Mouse (Mus musculus): Measurements from ENCODE around the gene Gm9507. TPM values are rescaled to one million over a fixed set of nuclear protein-coding genes. Genes with fewer than 3 reads are reported as not detected.

Gene Gm9507
- not detected in 2 replicates for polyA plus RNA-seq (2015; fragmentation: Nextera tagmentation; extraction: Ambion mirVana)

DNA sequence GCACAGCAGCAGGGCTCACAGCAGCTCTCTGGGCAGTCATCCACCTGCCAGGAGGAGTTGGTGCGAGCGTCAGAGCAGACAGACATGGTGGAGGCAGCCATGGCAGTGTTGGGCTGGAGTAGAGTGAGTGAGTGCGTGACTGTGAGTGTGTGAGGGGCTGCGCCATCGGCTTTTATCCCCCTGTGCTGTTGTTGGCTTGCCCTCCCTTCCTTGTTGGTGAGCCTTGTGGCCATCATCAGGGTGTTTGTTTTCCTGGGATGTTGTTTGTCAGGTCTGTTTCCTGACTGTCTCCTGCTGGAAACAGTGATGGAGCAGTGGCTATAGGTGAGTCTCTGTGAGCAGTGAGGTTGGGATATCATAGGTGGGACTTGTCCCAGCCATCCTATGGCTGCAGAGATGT lies at the start of gene Gm9507:
Gm9507 (minus strand) TSS at position 101 of the 400 bp plus-strand sequence.
- WGBS = 68% methylated on average over 5 of the region's 5 CpGs
- ATAC-seq (replicated peaks; ENCODE audit: low FRiP score) = no peak
- H3K36me3 ChIP-seq = no peaks in the 10 kb centered on the region
- no peak within 1 kb of the TSS for H3K4me3 ChIP-seq (replicated peaks)
- H3K4me1 ChIP-seq = no peaks in the 10 kb centered on the region
- no peak within 1 kb of the TSS for H3K9ac ChIP-seq
- no peaks in the 10 kb centered on the region for H3K9me3 ChIP-seq (replicated peaks)
- H3K27ac ChIP-seq = no peak within 1 kb of the TSS
- H3K27me3 ChIP-seq = no peaks in the 10 kb centered on the region
- no peak within 1 kb of the TSS for H3K4me2 ChIP-seq

DNA sequence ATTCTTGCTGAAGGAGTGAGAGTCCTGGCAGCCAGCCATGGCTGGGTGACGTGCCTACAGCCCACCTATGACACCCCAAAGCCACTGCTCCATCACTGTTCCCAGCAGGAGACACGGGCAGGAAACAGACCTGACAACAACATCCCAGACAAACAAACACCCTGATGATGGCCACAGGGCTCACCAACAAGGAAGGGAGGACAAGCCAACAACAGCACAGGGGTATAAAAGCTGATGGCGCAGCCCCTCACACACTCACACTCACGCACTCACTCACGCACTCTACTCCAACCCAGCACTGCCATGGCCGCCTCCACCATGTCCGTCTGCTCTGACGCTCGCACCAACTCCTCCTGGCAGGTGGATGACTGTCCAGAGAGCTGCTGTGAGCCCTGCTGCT lies 40.9 kb upstream of the Gm9507 start, which contains the start of gene Gm10318:
Gm10318 (plus strand) TSS at position 301 of the 400 bp plus-strand sequence.
- Histone ChIP-seq H3K27ac (no peak within 1 kb of the TSS), H3K36me3 (no peaks in the 10 kb centered on the region), H3K27me3 (no peaks in the 10 kb centered on the region), H3K9me3 (replicated peaks) (no peaks in the 10 kb centered on the region), H3K4me2 (no peak within 1 kb of the TSS), H3K4me3 (replicated peaks) (no peak within 1 kb of the TSS), H3K9ac (no peak within 1 kb of the TSS), H3K4me1 (no peaks in the 10 kb centered on the region)
- WGBS = 71% methylated on average over 9 of the region's 9 CpGs
- no peak for ATAC-seq (replicated peaks; ENCODE audit: low FRiP score)

DNA sequence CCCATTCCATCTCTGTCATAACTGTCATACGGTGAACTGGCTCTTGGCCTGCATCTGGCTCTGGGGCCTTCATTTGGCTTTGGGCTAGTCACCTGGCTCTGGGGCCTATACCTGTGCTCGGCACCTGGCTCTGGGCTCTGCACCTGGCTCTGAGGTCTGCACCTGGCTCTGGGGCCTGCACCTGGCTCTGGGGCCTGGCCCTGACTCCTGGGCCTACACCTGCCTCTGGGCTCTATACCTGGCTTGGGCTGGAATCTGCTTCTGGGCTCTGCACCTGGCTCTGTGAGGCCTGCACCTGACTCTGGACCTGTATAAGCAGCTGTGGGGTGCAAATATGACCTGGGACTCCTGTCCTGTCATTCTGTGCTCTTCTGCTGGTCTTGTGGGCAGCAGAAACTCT lies 35.9 kb upstream of the Gm9507 start:
- 0 out of 2 replicates have a peak, but pooled peaks cover 2% of the 10 kb centered on the region for H3K9me3 ChIP-seq (replicated peaks)
- H3K9ac ChIP-seq = no peak overlapping the region
- WGBS = 70% methylated on average over 2 of the region's 2 CpGs
- no peak overlapping the region for H3K4me2 ChIP-seq
- H3K27ac ChIP-seq = no peak overlapping the region
- no peaks in the 10 kb centered on the region for H3K36me3 ChIP-seq
- ATAC-seq (replicated peaks; ENCODE audit: low FRiP score) = no peak
- H3K4me1 ChIP-seq = no peaks in the 10 kb centered on the region
- H3K4me3 ChIP-seq (replicated peaks) = no peak overlapping the region
- H3K27me3 ChIP-seq = no peaks in the 10 kb centered on the region

DNA sequence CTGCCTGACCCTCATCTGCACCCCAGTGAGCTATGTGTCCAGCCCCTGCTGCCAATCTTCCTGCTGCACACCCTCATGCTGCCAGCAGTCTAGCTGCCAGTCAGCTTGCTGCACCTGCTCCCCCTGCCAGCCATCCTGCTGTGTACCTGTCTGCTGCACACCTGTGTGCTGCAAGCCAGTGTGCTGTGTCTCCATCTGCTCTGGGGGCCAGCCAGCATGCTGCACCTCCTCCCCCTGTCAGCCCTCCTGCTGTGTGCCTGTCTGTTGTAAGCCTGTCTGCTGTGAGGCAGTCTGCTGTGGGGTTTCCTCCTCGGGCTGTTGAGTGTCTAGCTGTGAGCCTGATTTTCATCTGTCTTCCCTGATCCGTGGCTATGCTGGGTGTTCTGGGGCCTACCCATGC lies 35.3 kb upstream of the Gm9507 start:
- Histone ChIP-seq H3K36me3 (no peaks in the 10 kb centered on the region), H3K9me3 (replicated peaks) (0 out of 2 replicates have a peak, but pooled peaks cover 2% of the 10 kb centered on the region), H3K9ac (no peak overlapping the region), H3K27me3 (no peaks in the 10 kb centered on the region), H3K27ac (no peak overlapping the region), H3K4me2 (no peak overlapping the region), H3K4me3 (replicated peaks) (no peak overlapping the region), H3K4me1 (no peaks in the 10 kb centered on the region)
- ATAC-seq (replicated peaks; ENCODE audit: low FRiP score) = no peak
- WGBS = 36% methylated on average over 2 of the region's 2 CpGs

DNA sequence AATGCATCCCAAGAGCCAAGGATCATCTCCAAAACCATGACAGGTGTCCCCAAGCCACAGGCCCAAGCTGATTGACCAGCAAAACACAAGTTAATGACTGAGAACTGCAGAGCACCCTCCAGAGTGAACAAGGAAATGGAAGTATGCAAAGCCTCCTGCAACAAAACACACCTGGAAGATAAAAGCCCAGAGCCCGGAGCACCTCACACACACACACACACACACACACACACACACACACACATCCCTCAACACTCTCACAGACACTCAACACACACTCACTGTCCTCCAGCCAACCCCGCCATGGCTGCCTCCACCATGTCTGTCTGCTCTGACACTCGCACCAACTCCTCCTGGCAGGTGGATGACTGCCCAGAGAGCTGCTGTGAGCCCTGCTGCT lies 34.9 kb upstream of the Gm9507 start, which contains the start of gene Gm36176:
Gm36176 (plus strand) TSS at position 301 of the 400 bp plus-strand sequence.
- H3K4me1 ChIP-seq = no peaks in the 10 kb centered on the region
- H3K9ac ChIP-seq = no peak within 1 kb of the TSS
- WGBS = 69% methylated on average over 3 of the region's 3 CpGs
- no peak for ATAC-seq (replicated peaks; ENCODE audit: low FRiP score)
- H3K4me2 ChIP-seq = no peak within 1 kb of the TSS
- H3K9me3 ChIP-seq (replicated peaks) = 0 out of 2 replicates have a peak, but pooled peaks cover 2% of the 10 kb centered on the region
- H3K4me3 ChIP-seq (replicated peaks) = no peak within 1 kb of the TSS
- H3K27ac ChIP-seq = no peak within 1 kb of the TSS
- H3K36me3 ChIP-seq = no peaks in the 10 kb centered on the region
- no peaks in the 10 kb centered on the region for H3K27me3 ChIP-seq

DNA sequence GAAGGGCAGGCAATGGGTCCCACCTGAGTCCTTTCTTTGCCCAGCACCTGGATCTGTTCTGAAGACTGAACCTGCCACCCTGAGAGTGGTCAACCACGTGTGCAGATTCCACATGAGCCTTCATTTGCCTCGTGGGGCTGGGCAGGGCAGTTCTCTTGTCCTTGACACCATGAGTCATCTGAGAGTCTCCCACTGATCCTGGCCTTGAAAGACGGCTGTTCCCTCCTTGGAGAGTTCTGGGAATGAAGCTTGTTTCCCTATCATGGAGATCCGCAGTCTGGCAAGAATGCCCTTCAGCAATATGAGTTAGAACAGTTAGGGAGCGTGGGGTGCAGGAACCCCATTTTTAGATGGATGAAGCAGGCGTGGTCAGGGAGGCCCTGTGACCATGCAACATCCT lies 27.4 kb upstream of the Gm9507 start:
- Histone ChIP-seq H3K4me2 (no peak overlapping the region), H3K9me3 (replicated peaks) (no peaks in the 10 kb centered on the region)
- ATAC-seq (replicated peaks; ENCODE audit: low FRiP score) = no peak

DNA sequence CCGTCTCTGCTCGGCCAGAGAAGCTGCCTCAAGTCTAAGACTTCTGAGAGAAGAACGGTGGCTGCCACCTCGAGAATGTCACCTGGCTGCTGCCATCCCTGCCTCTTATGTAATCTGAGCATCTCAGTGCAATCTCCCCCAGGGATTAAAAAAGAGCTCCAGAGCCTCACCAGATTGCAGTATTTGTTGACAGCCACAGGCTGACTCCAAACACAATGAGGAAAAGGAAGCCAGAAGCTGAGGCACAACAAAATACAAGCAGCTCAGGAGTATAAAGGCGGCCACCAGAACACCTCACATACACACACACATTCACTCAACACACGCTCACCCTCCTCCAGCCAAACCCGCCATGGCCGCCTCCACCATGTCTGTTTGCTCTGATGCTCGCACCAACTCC lies 24.0 kb upstream of the Gm9507 start, which contains the start of gene Krtap10-10:
Krtap10-10 (plus strand) TSS at position 301 of the 400 bp plus-strand sequence.
- Histone ChIP-seq H3K4me2 (no peak within 1 kb of the TSS), H3K4me1 (no peaks in the 10 kb centered on the region), H3K36me3 (no peaks in the 10 kb centered on the region), H3K9ac (no peak within 1 kb of the TSS), H3K27me3 (no peaks in the 10 kb centered on the region), H3K27ac (no peak within 1 kb of the TSS), H3K9me3 (replicated peaks) (no peaks in the 10 kb centered on the region), H3K4me3 (replicated peaks) (no peak within 1 kb of the TSS)
- ATAC-seq (replicated peaks; ENCODE audit: low FRiP score) = no peak
- WGBS = 70% methylated on average over 9 of the region's 9 CpGs

More for the DNA sequence above, 27.4 kb upstream of the Gm9507 start:
- WGBS = 70% methylated on average over 6 of the region's 6 CpGs
- no peaks in the 10 kb centered on the region for H3K4me1 ChIP-seq
- H3K36me3 ChIP-seq = no peaks in the 10 kb centered on the region
- no peak overlapping the region for H3K27ac ChIP-seq
- H3K9ac ChIP-seq = no peak overlapping the region
- H3K27me3 ChIP-seq = no peaks in the 10 kb centered on the region
- H3K4me3 ChIP-seq (replicated peaks) = no peak overlapping the region

DNA sequence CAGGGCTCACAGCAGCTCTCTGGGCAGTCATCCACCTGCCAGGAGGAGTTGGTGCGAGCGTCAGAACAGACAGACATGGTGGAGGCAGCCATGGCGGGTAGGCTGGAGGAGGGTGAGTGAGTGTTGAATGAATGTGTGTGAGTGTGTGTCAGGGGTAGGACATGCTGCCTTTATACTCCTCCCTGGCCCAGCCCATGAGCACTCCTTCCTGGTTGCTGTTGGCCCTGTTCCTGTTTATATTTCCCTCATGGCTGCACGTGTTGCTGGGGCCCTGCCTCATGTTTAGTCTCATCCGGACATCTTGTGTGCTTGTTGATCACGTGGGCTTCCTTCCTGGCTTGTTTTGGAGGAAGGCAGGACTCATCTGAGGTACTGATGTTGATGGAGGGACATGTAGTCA lies 15.3 kb upstream of the Gm9507 start, which contains the start of gene Krtap10-4:
Krtap10-4 (minus strand) TSS at position 145 of the 400 bp plus-strand sequence.
- Histone ChIP-seq H3K9me3 (replicated peaks) (no peaks in the 10 kb centered on the region), H3K27ac (no peak within 1 kb of the TSS), H3K4me2 (no peak within 1 kb of the TSS), H3K4me1 (no peaks in the 10 kb centered on the region), H3K9ac (no peak within 1 kb of the TSS), H3K27me3 (no peaks in the 10 kb centered on the region), H3K36me3 (no peaks in the 10 kb centered on the region), H3K4me3 (replicated peaks) (no peak within 1 kb of the TSS)
- ATAC-seq (replicated peaks; ENCODE audit: low FRiP score) = no peak
- 61% methylated on average over 6 of the region's 6 CpGs for WGBS

DNA sequence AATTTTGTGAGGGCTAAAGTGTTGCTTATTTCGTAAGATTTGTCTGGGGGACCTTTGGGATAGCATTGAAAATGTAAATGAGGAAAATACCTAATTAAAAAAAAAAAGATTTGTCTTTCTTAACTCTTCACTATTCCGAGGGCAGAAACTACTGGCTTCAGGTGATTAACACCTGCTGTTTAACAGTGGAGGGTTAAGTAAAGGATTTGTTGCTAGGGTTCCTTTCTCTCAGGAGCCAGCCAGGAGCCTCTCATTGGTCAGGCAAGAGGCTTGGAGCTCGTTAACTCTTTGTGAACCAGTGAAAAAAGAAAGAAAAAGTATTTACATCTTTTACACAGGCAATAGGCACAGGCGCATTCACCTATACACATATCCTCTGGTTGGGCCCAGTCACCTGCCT lies 7.6 kb upstream of the Gm9507 start:
- Histone ChIP-seq H3K4me1 (no peaks in the 10 kb centered on the region), H3K27ac (no peak overlapping the region), H3K9me3 (replicated peaks) (no peaks in the 10 kb centered on the region), H3K9ac (no peak overlapping the region), H3K36me3 (no peaks in the 10 kb centered on the region), H3K27me3 (no peaks in the 10 kb centered on the region), H3K4me3 (replicated peaks) (no peak overlapping the region), H3K4me2 (no peak overlapping the region)
- WGBS = 51% methylated on average over 4 of the region's 4 CpGs
- ATAC-seq (replicated peaks; ENCODE audit: low FRiP score) = no peak

DNA sequence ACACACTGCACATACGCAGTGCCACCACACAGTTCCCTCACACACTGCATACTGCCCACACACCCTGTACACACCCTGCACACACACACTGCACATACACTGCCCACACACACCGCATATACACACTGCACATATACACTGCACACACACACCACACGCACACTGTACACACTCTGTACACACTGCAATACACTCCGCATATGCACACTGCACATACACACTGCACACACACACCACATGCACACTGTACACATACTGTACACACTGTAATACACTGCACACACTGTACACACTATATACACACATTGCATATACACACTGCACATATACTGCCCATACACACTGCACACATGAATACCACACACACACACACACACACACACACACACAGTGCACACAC lies 6.9 kb upstream of the Gm9507 start:
- no peak overlapping the region for H3K4me3 ChIP-seq (replicated peaks)
- no peak for ATAC-seq (replicated peaks; ENCODE audit: low FRiP score)
- H3K27ac ChIP-seq = no peak overlapping the region
- no peaks in the 10 kb centered on the region for H3K36me3 ChIP-seq
- no peaks in the 10 kb centered on the region for H3K27me3 ChIP-seq
- H3K4me2 ChIP-seq = no peak overlapping the region
- H3K9ac ChIP-seq = no peak overlapping the region
- no peaks in the 10 kb centered on the region for H3K4me1 ChIP-seq
- WGBS = 96% methylated on average over 4 of the region's 4 CpGs
- no peaks in the 10 kb centered on the region for H3K9me3 ChIP-seq (replicated peaks)

DNA sequence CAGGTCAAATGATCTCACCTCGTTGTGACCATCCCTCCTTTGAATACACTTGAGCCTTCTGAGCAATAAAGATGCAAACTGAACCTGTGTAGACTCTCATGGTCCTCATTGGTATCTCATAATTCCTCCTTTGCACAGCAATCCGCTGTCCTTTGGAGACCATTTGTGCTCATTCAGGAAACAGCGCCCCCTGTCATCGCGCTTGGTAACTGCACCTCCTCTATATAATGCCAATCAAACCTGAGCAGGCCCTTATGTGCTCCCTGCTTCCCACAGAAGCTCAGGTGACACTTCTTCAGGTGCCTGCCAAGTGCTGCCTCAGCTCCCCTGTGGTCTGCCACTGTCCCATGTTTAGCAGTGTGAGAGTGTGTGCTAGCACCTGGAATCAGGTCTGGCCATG lies 3.9 kb upstream of the Gm9507 start:
- Histone ChIP-seq H3K4me3 (replicated peaks) (no peak overlapping the region), H3K36me3 (no peaks in the 10 kb centered on the region), H3K27ac (no peak overlapping the region), H3K9ac (no peak overlapping the region), H3K4me1 (no peaks in the 10 kb centered on the region), H3K4me2 (no peak overlapping the region), H3K27me3 (no peaks in the 10 kb centered on the region), H3K9me3 (replicated peaks) (no peaks in the 10 kb centered on the region)
- ATAC-seq (replicated peaks; ENCODE audit: low FRiP score) = no peak
- WGBS = 30% methylated on average over 5 of the region's 5 CpGs

DNA sequence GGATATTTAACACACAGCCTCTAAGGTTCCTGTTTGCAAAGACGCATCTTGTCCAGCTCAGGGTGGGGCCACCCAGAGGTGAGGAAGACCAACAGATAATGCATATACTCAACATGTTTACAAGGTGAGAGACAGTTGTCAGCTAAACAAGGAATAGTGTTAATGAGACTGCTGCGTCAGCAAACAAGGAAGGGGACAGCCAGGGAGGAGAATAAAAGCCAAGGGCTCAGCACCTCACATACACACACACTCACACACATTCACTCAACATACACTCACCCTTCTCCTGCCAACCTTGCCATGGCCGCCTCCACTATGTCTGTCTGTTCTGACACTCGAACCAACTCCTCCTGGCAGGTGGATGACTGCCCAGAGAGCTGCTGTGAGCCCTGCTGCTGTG lies 2.7 kb upstream of the Gm9507 start, which contains the start of gene Gm2696:
Gm2696 (plus strand) TSS at position 301 of the 400 bp plus-strand sequence.
- Histone ChIP-seq H3K27ac (no peak within 1 kb of the TSS), H3K9me3 (replicated peaks) (no peaks in the 10 kb centered on the region), H3K4me1 (no peaks in the 10 kb centered on the region), H3K4me2 (no peak within 1 kb of the TSS), H3K4me3 (replicated peaks) (no peak within 1 kb of the TSS), H3K36me3 (no peaks in the 10 kb centered on the region), H3K27me3 (no peaks in the 10 kb centered on the region), H3K9ac (no peak within 1 kb of the TSS)
- WGBS = 53% methylated on average over 4 of the region's 4 CpGs
- no peak for ATAC-seq (replicated peaks; ENCODE audit: low FRiP score)

DNA sequence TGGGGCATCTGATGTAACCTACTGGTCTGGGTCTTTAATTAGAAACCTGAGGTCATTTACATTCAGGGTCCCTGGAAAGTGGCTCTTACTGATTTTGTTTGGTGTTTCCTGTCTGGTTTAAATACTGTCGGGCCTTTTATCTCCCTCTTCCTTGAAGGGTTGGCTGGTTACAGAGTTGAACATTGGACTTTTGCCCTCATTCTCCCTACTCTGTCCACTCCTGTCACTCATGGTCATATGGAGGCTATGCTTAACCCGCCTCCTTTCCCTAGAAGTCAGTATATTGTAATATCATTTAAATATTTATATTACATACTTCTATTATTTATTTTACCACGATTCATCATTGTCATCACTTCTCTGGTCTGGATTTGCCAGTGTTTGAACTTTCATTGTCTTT lies 7.5 kb downstream of the Gm9507 start:
- 84% methylated on average over 3 of the region's 3 CpGs for WGBS
- ATAC-seq (replicated peaks; ENCODE audit: low FRiP score) = no peak
- Histone ChIP-seq H3K9ac (no peak overlapping the region), H3K27me3 (no peaks in the 10 kb centered on the region), H3K4me1 (no peaks in the 10 kb centered on the region), H3K27ac (no peak overlapping the region), H3K4me2 (no peak overlapping the region), H3K9me3 (replicated peaks) (no peaks in the 10 kb centered on the region), H3K4me3 (replicated peaks) (no peak overlapping the region), H3K36me3 (no peaks in the 10 kb centered on the region)

Measured in kidney, embryonic 15.5 days (tissue).